Mouse (Mus musculus): Measurements from ENCODE around the gene Fndc3b.

Gene Fndc3b

GRCm38 (mm10) chr3:27709096-27709905 is 1.8 kb downstream of the Fndc3b start:
- peak in 1 of 2 experiments; percentile 43 for DNase-seq (ENCODE audit: low spot score in 2 of 2)

- DNase-seq (ENCODE audit: low spot score in 2 of 2): no peak
Observed at GRCm38 (mm10) chr3:27708581-27708980, 2.5 kb downstream of the Fndc3b start.

GRCm38 (mm10) chr3:27705761-27706160 is 5.3 kb downstream of the Fndc3b start:
- no peak for DNase-seq (ENCODE audit: low spot score in 2 of 2)

GRCm38 (mm10) chr3:27705056-27705455 is 6.1 kb downstream of the Fndc3b start:
- no peak for DNase-seq (ENCODE audit: low spot score in 2 of 2)

DNA sequence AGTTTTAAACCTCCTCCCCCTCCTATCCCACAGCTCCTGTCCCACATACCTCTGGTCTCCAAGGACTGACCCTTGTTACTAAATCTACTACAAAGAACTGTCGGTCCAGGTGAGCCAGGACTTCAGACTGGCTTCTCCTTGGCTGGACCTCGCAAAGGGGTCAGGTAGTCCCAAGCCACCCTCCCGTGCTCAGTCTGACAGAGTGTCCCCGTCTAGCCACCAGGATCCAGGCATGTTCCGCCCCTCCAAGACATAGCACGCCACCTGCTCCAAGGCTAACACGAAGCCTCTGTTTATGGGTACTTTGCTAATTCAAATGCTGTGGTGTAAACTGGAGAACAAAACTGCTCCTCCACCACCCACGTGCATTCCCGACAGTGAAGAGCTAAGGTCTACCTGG is 6.5 kb downstream of the Fndc3b start:
- no peak for DNase-seq (ENCODE audit: low spot score in 2 of 2)

GRCm38 (mm10) chr3:27703531-27703930 is 7.6 kb downstream of the Fndc3b start:
- DNase-seq (ENCODE audit: low spot score in 2 of 2): no peak

- DNase-seq (ENCODE audit: low spot score in 2 of 2): no peak
Observed at GRCm38 (mm10) chr3:27703081-27703480, 8.0 kb downstream of the Fndc3b start.

- no peak for DNase-seq (ENCODE audit: low spot score in 2 of 2)
Observed at GRCm38 (mm10) chr3:27698671-27699070, 12.4 kb downstream of the Fndc3b start.

- no peak for DNase-seq (ENCODE audit: low spot score in 2 of 2)
Observed at GRCm38 (mm10) chr3:27696449-27696797, 14.7 kb downstream of the Fndc3b start.

- no peak for DNase-seq (ENCODE audit: low spot score in 2 of 2)
Observed at GRCm38 (mm10) chr3:27695612-27696448, 15.3 kb downstream of the Fndc3b start.

DNA sequence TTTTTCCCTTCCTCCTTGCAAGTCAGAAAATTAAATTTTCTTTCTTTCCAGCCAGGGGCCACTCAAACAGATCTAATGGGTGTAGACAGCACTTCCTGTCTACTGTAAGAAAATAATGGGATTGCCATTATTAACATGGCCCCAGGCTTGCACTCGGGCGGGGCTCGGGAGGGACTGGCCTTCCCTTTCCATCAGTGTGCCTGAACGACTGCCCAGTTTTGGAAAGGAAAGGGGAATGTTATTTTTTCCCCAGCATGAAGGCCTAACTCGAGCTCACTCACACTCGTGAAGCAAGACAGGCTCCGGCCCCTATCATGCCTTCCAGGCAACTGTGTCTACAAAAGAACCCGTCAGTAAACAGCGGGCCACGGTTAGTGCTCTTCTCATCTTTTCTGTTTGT is 16.5 kb downstream of the Fndc3b start:
- DNase-seq (ENCODE audit: low spot score in 2 of 2): no peak

- no peak for DNase-seq (ENCODE audit: low spot score in 2 of 2)
Observed at GRCm38 (mm10) chr3:27694111-27694510, 17.0 kb downstream of the Fndc3b start.

GRCm38 (mm10) chr3:27691486-27692160 is 19.5 kb downstream of the Fndc3b start:
- no peak for DNase-seq (ENCODE audit: low spot score in 2 of 2)

GRCm38 (mm10) chr3:27690030-27690429 is 21.1 kb downstream of the Fndc3b start:
- peak; percentile 59 to 78 for DNase-seq (ENCODE audit: low spot score in 2 of 2)

- no peak for DNase-seq (ENCODE audit: low spot score in 2 of 2)
Observed at GRCm38 (mm10) chr3:27689149-27689865, 21.8 kb downstream of the Fndc3b start.

- no peak for DNase-seq (ENCODE audit: low spot score in 2 of 2)
Observed at GRCm38 (mm10) chr3:27686732-27687491, 24.2 kb downstream of the Fndc3b start.

DNA sequence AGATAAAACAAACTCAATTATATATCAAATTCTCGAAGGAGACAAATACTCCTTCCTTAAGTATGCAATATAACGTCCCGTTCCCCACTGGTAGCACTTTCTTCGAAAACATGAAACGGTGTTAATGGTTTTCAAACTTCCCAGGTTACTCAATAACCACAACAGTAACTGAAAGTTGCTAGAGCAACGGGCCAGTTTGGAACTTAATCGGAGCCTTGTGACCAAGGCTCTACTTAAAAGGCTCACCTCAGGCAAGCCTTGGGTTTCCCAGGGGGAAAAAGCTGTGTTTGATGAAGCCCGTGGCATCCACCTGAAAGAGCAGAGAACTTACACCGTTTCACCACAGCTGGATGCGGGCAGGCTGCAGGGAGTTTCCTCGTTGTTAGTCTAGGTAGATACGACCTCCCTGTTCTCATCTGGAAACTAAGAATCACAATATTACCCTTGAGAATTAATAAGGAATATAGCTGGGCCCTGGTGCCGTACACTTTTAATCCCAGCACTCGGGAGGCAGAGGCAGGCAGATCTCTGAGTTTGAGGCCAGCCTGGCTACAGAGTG is 25.4 kb downstream of the Fndc3b start:
- no peak for DNase-seq (ENCODE audit: low spot score in 2 of 2)

- no peak for DNase-seq (ENCODE audit: low spot score in 2 of 2)
Observed at GRCm38 (mm10) chr3:27685134-27685533, 26.0 kb downstream of the Fndc3b start.

- no peak for DNase-seq (ENCODE audit: low spot score in 2 of 2)
Observed at GRCm38 (mm10) chr3:27683374-27683773, 27.7 kb downstream of the Fndc3b start.

- DNase-seq (ENCODE audit: low spot score in 2 of 2): no peak
Observed at GRCm38 (mm10) chr3:27677574-27677973, 33.5 kb downstream of the Fndc3b start.

DNA sequence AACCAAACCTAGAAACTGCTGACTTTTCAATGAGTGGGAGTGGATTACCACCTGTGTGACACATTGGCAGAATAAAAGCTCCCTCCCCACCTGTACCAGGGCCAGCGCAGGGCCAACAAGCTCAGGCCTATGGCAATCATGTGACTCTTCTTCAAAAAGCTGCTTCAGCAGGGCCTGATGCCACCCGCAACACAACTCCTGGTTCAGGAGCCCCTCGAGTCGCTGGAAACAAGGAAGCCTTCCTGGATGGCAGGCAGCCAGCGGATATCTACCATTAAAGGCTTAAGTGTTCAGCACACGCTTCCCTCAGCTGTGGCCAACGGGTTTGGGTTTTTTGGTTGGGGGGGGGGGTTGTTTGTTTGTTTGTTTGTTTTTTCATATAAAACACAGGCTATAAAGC is 37.4 kb downstream of the Fndc3b start:
- no peak for DNase-seq (ENCODE audit: low spot score in 2 of 2)

Data from urinary bladder, adult 18-20 months (tissue).